Mouse (Mus musculus) myocyte (in vitro differentiated cells): ENCODE data around the gene Kdr. TPM values are rescaled to one million over a fixed set of nuclear protein-coding genes. Genes with fewer than 3 reads are reported as not detected.

ENCODE experiments used
- H3K27me3 ChIP-seq: one replicate; pipeline ENCODE4 v1.6.1; 2011; ENCODE audit not compliant: control insufficient read depth, insufficient read depth, insufficient read length
- H3K36me3 ChIP-seq: one replicate; pipeline ENCODE4 v1.6.1; 2011; ENCODE audit not compliant: control insufficient read depth, insufficient read depth
- H3K4me2 ChIP-seq: one replicate; pipeline ENCODE4 v1.6.1; 2011; ENCODE audit warnings: low read depth, control low read depth
- H3K4me3 ChIP-seq: one replicate; pipeline ENCODE4 v1.5.1; 2011; ENCODE audit warnings: mild to moderate bottlenecking, control low read depth, moderate library complexity
- H3K79me2 ChIP-seq: one replicate; pipeline ENCODE4 v1.6.1; 2011; ENCODE audit not compliant: control insufficient read depth, insufficient read depth
- H3ac ChIP-seq: one replicate; pipeline ENCODE4 v1.6.1; 2011; ENCODE audit not compliant: control insufficient read depth, insufficient read length
- CEBPB ChIP-seq: IDR thresholded peaks from 2 replicates; pipeline ENCODE4 v1.6.1; 2011; ENCODE audit warnings: mild to moderate bottlenecking, moderate library complexity; ENCODE audit not compliant: poor library complexity, insufficient read depth, severe bottlenecking
- E2F4 ChIP-seq: IDR thresholded peaks from one replicate; pipeline ENCODE4 v1.6.1; 2011; ENCODE audit warnings: mild to moderate bottlenecking, control low read depth, moderate library complexity; ENCODE audit not compliant: insufficient read depth
- MAX ChIP-seq: IDR thresholded peaks from one replicate; pipeline ENCODE4 v1.6.1; 2011; ENCODE audit warnings: low read depth, mild to moderate bottlenecking, control low read depth
- MYOD1 ChIP-seq, 3 experiments: IDR thresholded peaks; one replicate each; pipeline ENCODE4 v1.6.1; 2011; ENCODE audit warnings: control low read depth in 2 of 3, low read depth in 2 of 3, mild to moderate bottlenecking in 2 of 3, moderate library complexity in 1 of 3; ENCODE audit not compliant: insufficient read length in 2 of 3, control insufficient read depth in 1 of 3
- MYOG ChIP-seq, 3 experiments: IDR thresholded peaks; one replicate each; pipeline ENCODE4 v1.6.1; 2011; ENCODE audit warnings: control low read depth in 2 of 3, low read depth in 2 of 3, mild to moderate bottlenecking in 2 of 3; ENCODE audit not compliant: insufficient read length in 2 of 3, control insufficient read depth in 1 of 3, insufficient read depth in 1 of 3
- POLR2A ChIP-seq: IDR thresholded peaks from one replicate; pipeline ENCODE4 v1.6.1; 2011; ENCODE audit warnings: low read depth, mild to moderate bottlenecking, control low read depth, moderate library complexity; ENCODE audit not compliant: insufficient read length
- POLR2AphosphoS2 ChIP-seq: IDR thresholded peaks from one replicate; pipeline ENCODE4 v1.6.1; 2011; ENCODE audit warnings: low read depth, control low read depth; ENCODE audit not compliant: insufficient read length
- REST ChIP-seq: IDR thresholded peaks from one replicate; pipeline ENCODE4 v1.6.1; 2011; ENCODE audit warnings: mild to moderate bottlenecking, control low read depth, moderate library complexity; ENCODE audit not compliant: insufficient read depth, insufficient read length
- SRF ChIP-seq: IDR thresholded peaks from one replicate; pipeline ENCODE4 v1.6.1; 2011; ENCODE audit warnings: low read depth; ENCODE audit not compliant: control insufficient read depth, insufficient read length
- TCF12 ChIP-seq: IDR thresholded peaks from one replicate; pipeline ENCODE4 v1.6.1; 2011; ENCODE audit warnings: mild to moderate bottlenecking, control low read depth; ENCODE audit not compliant: poor library complexity, insufficient read depth, severe bottlenecking
- TCF3 ChIP-seq: IDR thresholded peaks from one replicate; pipeline ENCODE4 v1.6.1; 2011; ENCODE audit warnings: low read depth, control low read depth; ENCODE audit not compliant: insufficient read length
- USF1 ChIP-seq: IDR thresholded peaks from one replicate; pipeline ENCODE4 v1.6.1; 2011; ENCODE audit warnings: low read depth, mild to moderate bottlenecking, control low read depth, moderate library complexity
- polyA plus RNA-seq: library from polyadenylated mRNA; unstranded; fragments of >200 nt; fragmentation: generic; extraction: Trizol; gene quantifications from one replicate; pipeline ENCODE4 v1.2.1, GENCODE M21; 2012; ENCODE audit warnings: missing spikeins

Kdr gene
- polyA plus RNA-seq, 1 experiment: not detected

DNA sequence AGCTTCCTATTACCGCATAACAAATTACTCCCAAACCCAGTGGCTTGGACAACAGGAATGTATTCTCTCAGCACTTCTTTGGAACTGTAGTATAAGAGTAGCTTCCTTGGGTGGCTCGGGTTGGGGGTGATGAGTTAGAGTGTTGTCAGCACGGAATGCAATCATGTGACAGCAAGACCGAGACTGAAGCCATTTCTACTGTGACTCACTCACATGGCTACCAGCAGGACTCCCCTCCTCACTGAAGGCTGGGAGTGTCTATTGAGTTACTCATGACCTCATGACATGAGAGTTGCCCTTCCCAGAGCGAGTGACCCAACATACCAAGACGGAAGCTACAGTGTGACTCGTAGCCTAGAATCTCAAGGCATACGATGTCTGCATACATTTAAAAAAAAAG lies 12.0 kb upstream of the Kdr start:
- H3K27me3 ChIP-seq: no peaks in the 10 kb centered on the region
- no peak overlapping the region for H3K4me3 ChIP-seq
- no peaks in the 10 kb centered on the region for H3K79me2 ChIP-seq
- TF ChIP-seq POLR2A: no peak
- peak overlapping the region; percentile 36 for H3K4me2 ChIP-seq
- no peak overlapping the region for H3ac ChIP-seq
- H3K36me3 ChIP-seq: no peaks in the 10 kb centered on the region

DNA sequence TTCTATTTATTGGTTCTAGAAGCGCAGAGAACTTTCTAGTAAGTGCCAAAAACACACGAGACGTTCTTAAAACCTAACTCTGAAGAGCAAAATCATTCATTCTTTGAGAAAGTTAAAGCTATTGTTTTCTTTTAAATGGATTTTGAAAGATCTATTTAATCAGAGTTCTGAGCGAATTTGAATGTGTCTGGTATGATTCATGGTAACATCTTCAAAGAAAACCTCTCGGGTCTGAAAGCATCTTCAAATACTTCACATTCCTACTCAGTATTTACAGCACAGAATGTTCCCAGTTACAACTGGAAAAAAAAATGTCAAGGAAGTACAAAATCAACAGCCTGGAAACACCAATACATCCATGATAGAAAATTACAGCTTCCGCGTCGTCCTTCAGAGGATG lies 9.3 kb upstream of the Kdr start:
- Histone ChIP-seq H3K27me3 (no peaks in the 10 kb centered on the region), H3K4me2 (no peak overlapping the region), H3K4me3 (no peak overlapping the region), H3K36me3 (no peaks in the 10 kb centered on the region), H3ac (no peak overlapping the region), H3K79me2 (no peaks in the 10 kb centered on the region)
- TF ChIP-seq MYOD1 (IDR thresholded peaks at IDR 0.05; ENCODE audit: control insufficient read depth in 1 of 3, insufficient read length in 2 of 3, low read depth in 2 of 3): no peak
- no peak for TF ChIP-seq CEBPB
- no peak for TF ChIP-seq E2F4
- TF ChIP-seq TCF12: no peak
- TF ChIP-seq MAX: no peak
- no peak for TF ChIP-seq MYOG (IDR thresholded peaks at IDR 0.05; ENCODE audit: control insufficient read depth in 1 of 3, insufficient read depth in 1 of 3, insufficient read length in 2 of 3, low read depth in 2 of 3)
- TF ChIP-seq SRF: no peak
- no peak for TF ChIP-seq USF1
- TF ChIP-seq REST: no peak
- no peak for TF ChIP-seq POLR2A
- no peak for TF ChIP-seq TCF3
- TF ChIP-seq POLR2AphosphoS2: no peak

DNA sequence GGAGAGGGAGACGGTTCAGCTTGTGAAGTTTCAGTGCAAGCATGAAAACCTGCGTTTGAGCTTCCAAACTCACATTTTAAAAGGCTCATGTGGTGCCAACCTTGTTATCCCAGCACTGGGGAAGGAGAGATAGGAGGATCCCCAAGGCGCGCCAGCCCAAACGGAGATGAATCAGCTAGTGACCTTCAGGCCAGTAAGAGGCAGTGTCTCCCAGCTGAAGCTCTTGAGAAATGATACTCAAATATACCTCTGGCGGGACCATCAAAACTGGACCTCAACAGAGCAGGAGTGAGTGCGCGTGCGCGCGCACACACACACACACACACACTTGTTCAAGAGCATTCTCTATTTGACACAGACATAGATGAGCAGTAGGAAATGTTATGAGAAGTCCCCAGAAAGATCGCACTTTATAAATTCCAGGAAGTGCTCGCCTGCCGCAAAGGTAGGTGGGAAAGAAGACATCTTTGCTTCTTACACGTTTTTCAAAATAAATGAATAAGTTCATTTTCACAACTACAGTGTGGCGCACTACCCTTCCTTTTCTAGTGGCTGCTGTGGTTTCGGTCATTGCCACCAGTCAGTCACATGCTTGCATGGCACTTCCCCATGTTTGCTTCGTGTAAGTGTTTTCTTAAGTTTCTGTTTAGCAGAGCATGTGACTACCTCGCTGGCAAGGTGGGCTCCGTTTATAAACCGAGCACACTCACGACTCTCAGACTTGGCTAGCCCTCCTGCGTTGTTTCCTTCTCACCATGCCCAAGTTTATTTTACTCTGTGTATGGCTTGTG lies 2.5 kb upstream of the Kdr start:
- no peaks in the 10 kb centered on the region for H3K36me3 ChIP-seq
- H3K4me2 ChIP-seq: no peak overlapping the region
- no peak overlapping the region for H3K4me3 ChIP-seq
- H3ac ChIP-seq: no peak overlapping the region
- H3K79me2 ChIP-seq: no peaks in the 10 kb centered on the region
- peaks cover 20% of the 10 kb centered on the region for H3K27me3 ChIP-seq
- TF ChIP-seq SRF (no peak), POLR2AphosphoS2 (no peak), REST (no peak), MYOD1 (IDR thresholded peaks at IDR 0.05; ENCODE audit: control insufficient read depth in 1 of 3, insufficient read length in 2 of 3, low read depth in 2 of 3) (no peak), MAX (no peak), E2F4 (no peak), POLR2A (no peak), MYOG (IDR thresholded peaks at IDR 0.05; ENCODE audit: control insufficient read depth in 1 of 3, insufficient read depth in 1 of 3, insufficient read length in 2 of 3, low read depth in 2 of 3) (no peak), CEBPB (no peak), TCF12 (no peak), USF1 (no peak), TCF3 (no peak)

DNA sequence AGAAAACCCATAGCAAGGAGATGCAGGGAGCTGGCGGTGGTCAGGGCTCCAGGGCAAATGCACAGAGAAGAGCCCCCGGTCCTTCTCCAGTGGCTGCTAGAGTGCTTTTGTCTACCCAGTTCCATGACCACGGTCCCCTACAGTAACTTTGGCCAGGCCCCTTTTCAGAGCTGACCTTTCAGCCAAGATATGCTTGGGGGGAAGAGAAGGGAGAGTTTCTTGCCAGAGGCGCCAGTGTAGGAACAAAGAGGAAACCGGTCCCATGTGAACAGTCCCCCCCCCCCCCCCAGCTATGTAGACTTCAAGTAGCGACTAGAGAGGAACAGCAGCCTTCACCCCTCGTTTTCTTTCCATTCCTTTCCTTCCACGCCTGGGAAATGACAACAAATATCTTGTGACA lies 850 bp upstream of the Kdr start:
- Histone ChIP-seq H3K4me2 (no peak overlapping the region), H3K79me2 (no peaks in the 10 kb centered on the region), H3K36me3 (no peaks in the 10 kb centered on the region), H3ac (no peak overlapping the region), H3K27me3 (peaks cover 28% of the 10 kb centered on the region), H3K4me3 (no peak overlapping the region)
- no peak for TF ChIP-seq TCF3
- TF ChIP-seq POLR2A: no peak
- no peak for TF ChIP-seq REST
- no peak for TF ChIP-seq USF1
- TF ChIP-seq MAX: no peak
- no peak for TF ChIP-seq TCF12
- TF ChIP-seq CEBPB: no peak
- TF ChIP-seq SRF: no peak
- TF ChIP-seq E2F4: no peak
- no peak for TF ChIP-seq MYOG (IDR thresholded peaks at IDR 0.05; ENCODE audit: control insufficient read depth in 1 of 3, insufficient read depth in 1 of 3, insufficient read length in 2 of 3, low read depth in 2 of 3)
- TF ChIP-seq MYOD1 (IDR thresholded peaks at IDR 0.05; ENCODE audit: control insufficient read depth in 1 of 3, insufficient read length in 2 of 3, low read depth in 2 of 3): no peak
- TF ChIP-seq POLR2AphosphoS2: no peak
